Mouse (Mus musculus): ENCODE data around the gene Gnat2. TPM values are rescaled to one million over a fixed set of nuclear protein-coding genes. Genes with fewer than 3 reads are reported as not detected.

Gnat2 gene
- total and polyA plus RNA-seq, 3 experiments, result 0.11 TPM; not detected in 2

DNA sequence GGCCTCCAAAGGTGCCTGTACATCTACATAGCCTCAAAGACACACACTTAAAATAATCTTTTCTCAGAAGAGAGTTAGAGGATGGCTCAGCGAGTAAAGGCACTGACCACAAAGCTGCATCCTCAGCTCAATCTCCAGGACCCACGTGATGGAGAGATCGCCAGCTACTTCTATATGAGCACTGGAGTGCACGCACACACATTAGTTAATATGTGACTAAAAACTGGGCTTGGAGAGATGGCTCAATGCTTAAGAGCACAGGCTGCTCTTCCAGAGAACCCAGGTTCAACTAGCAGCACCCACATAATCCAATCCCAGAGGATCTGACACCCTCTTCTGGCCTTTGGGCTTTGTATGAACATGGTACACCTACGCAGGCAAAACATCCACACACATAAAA is 38.6 kb downstream of the Gnat2 start:
- TF ChIP-seq CTCF (IDR thresholded peaks at IDR 0.05) (no peak), EP300 (IDR thresholded peaks at IDR 0.05; ENCODE audit: insufficient read depth, low read depth, low read length) (no peak)
- 89% methylated on average over 5 of the region's 5 CpGs for WGBS
- Histone ChIP-seq H3K4me1 (ENCODE audit: control insufficient read depth, insufficient read depth, low read length) (peaks cover 14% of the 10 kb centered on the region), H3K4me3 (no peak overlapping the region), H3K79me2 (replicated peaks; ENCODE audit: control insufficient read depth, insufficient read depth, low read length) (peaks cover 14% of the 10 kb centered on the region), H3K36me3 (ENCODE audit: control insufficient read depth, insufficient read depth, low read length) (peaks cover 12% of the 10 kb centered on the region; the same call in 1 of the 2 replicates), H3K27ac (no peak overlapping the region), H3K27me3 (ENCODE audit: control insufficient read depth, insufficient read depth, low read length) (no peaks in the 10 kb centered on the region), H3K9ac (ENCODE audit: low read depth, low read length) (no peak overlapping the region)
- intact Hi-C loops (cut with DNase I), result no loop called here
- no peak for DNase-seq

DNA sequence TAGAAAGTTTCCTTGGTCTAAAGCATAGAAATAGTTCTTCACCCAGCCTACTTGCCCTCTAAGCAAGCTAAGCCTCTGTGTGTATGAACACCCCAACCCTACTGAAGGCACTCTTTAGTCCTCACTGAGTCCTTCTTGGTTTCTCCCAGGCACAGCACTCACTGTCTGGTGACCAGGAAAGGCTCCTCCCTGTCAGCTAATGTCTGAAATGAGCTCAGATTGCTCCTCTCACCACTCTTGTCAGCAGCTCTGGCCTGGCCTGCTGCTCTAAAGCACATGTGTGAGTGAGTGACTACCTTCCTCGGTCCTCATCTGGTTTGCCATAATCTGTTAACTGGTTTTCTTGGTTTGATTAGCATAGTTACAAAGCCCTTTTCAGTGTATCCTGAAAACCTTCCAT is 39.2 kb downstream of the Gnat2 start:
- H3K4me3 ChIP-seq, result no peak overlapping the region
- H3K36me3 ChIP-seq (ENCODE audit: control insufficient read depth, insufficient read depth, low read length), result peaks cover 12% of the 10 kb centered on the region; the same call in 1 of the 2 replicates
- no peak for DNase-seq
- H3K79me2 ChIP-seq (replicated peaks; ENCODE audit: control insufficient read depth, insufficient read depth, low read length), result peaks cover 14% of the 10 kb centered on the region
- WGBS, result 41% methylated on average over 1 of the region's 1 CpGs
- no peak for TF ChIP-seq EP300 (IDR thresholded peaks at IDR 0.05; ENCODE audit: insufficient read depth, low read depth, low read length)
- TF ChIP-seq CTCF (IDR thresholded peaks at IDR 0.05), result no peak
- TF ChIP-seq POLR2A (IDR thresholded peaks at IDR 0.05; ENCODE audit: insufficient read depth, low read depth, low read length), result no peak
- no peak overlapping the region for H3K27ac ChIP-seq
- peaks cover 14% of the 10 kb centered on the region for H3K4me1 ChIP-seq (ENCODE audit: control insufficient read depth, insufficient read depth, low read length)
- no peaks in the 10 kb centered on the region for H3K27me3 ChIP-seq (ENCODE audit: control insufficient read depth, insufficient read depth, low read length)
- intact Hi-C loops (cut with DNase I), result no loop called here
- H3K9ac ChIP-seq (ENCODE audit: low read depth, low read length), result no peak overlapping the region

DNA sequence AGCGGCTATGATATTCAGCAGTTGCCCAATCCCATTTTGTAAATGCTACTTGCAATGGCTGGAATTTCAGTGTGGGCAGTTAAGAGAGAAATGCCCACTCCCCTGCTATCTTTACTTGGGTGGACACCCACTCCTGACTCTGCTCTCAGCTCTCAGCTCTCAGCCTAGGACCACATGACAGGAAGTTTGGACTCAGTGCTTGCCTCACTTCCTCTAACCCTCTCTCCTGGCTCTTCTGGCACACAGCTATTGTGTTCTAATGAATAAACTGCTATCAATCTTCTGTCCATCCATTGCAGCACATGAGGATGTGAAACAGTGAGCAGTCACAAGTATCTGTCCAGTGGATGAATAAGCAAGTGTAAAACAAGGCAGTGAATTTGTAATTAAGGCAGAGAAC is 39.9 kb downstream of the Gnat2 start:
- peaks cover 14% of the 10 kb centered on the region for H3K4me1 ChIP-seq (ENCODE audit: control insufficient read depth, insufficient read depth, low read length)
- TF ChIP-seq POLR2A (IDR thresholded peaks at IDR 0.05; ENCODE audit: insufficient read depth, low read depth, low read length), result no peak
- TF ChIP-seq CTCF (IDR thresholded peaks at IDR 0.05), result no peak
- WGBS, result 93% methylated on average over 1 of the region's 1 CpGs
- intact Hi-C loops (cut with DNase I), result no loop called here
- no peak for DNase-seq
- H3K36me3 ChIP-seq (ENCODE audit: control insufficient read depth, insufficient read depth, low read length), result peaks cover 12% of the 10 kb centered on the region; the same call in 1 of the 2 replicates
- no peaks in the 10 kb centered on the region for H3K27me3 ChIP-seq (ENCODE audit: control insufficient read depth, insufficient read depth, low read length)
- H3K79me2 ChIP-seq (replicated peaks; ENCODE audit: control insufficient read depth, insufficient read depth, low read length), result peaks cover 15% of the 10 kb centered on the region
- no peak overlapping the region for H3K4me3 ChIP-seq
- no peak overlapping the region for H3K9ac ChIP-seq (ENCODE audit: low read depth, low read length)
- H3K27ac ChIP-seq, result no peak overlapping the region

DNA sequence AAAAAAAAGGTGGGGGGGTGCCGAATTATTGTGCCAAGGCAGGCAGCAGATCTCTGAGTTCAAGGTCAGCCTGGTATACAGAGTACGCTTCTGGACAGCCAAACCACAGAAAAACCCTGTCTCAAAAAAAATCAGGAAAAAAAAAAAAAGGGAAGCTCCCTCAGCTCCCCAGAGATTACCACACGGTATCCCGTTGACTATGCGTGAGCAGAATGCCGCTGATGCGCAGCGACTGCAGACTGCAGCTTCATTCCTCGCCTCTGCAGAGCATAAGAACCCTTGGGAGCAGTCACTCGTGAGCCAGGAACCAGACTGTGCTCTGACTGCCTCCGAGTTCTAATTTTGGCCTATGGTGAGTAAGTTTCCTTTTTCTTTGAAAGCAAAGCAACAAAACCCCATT is 42.1 kb downstream of the Gnat2 start:
- 26% methylated on average over 11 of the region's 11 CpGs for WGBS
- H3K36me3 ChIP-seq (ENCODE audit: control insufficient read depth, insufficient read depth, low read length), result peaks cover 12% of the 10 kb centered on the region; the same call in 1 of the 2 replicates
- DNase-seq, result peak in 1 of 2 experiments; percentile 38
- H3K27ac ChIP-seq, result no peak overlapping the region
- H3K9ac ChIP-seq (ENCODE audit: low read depth, low read length), result no peak overlapping the region
- no peaks in the 10 kb centered on the region for H3K27me3 ChIP-seq (ENCODE audit: control insufficient read depth, insufficient read depth, low read length)
- peak; percentile 46; the same call in 1 of the 2 replicates for TF ChIP-seq EP300 (IDR thresholded peaks at IDR 0.05; ENCODE audit: insufficient read depth, low read depth, low read length)
- no peak for TF ChIP-seq CTCF (IDR thresholded peaks at IDR 0.05)
- peaks cover 14% of the 10 kb centered on the region for H3K4me1 ChIP-seq (ENCODE audit: control insufficient read depth, insufficient read depth, low read length)
- no peak overlapping the region for H3K4me3 ChIP-seq
- H3K79me2 ChIP-seq (replicated peaks; ENCODE audit: control insufficient read depth, insufficient read depth, low read length), result peaks cover 19% of the 10 kb centered on the region
- intact Hi-C loops (cut with DNase I), result no loop called here

DNA sequence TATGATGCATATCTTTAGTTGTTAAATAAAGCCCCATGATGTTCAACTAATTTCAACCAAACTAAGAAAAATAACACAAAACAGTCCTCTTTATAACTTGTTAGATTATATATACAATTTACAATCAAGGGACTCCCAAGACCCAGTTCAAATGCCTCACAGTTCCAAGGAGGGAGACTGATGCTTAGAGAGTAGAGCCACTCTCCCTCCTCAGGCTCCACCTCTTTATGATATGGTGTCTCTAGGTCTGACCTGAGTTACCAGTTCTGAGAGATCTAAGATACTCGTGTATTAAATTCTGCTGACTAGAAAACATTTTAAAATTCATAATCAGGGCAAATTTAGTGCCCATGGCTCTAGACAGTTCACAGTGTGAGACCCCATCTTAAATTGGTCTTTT is 46.5 kb downstream of the Gnat2 start:
- WGBS, result 71% methylated on average over 1 of the region's 1 CpGs
- Histone ChIP-seq H3K4me3 (no peak overlapping the region), H3K27me3 (ENCODE audit: control insufficient read depth, insufficient read depth, low read length) (no peaks in the 10 kb centered on the region), H3K9ac (ENCODE audit: low read depth, low read length) (no peak overlapping the region), H3K36me3 (ENCODE audit: control insufficient read depth, insufficient read depth, low read length) (peaks cover 5% of the 10 kb centered on the region; the same call in 1 of the 2 replicates), H3K79me2 (replicated peaks; ENCODE audit: control insufficient read depth, insufficient read depth, low read length) (peaks cover 15% of the 10 kb centered on the region), H3K27ac (no peak overlapping the region), H3K4me1 (ENCODE audit: control insufficient read depth, insufficient read depth, low read length) (peaks cover 6% of the 10 kb centered on the region)
- intact Hi-C loops (cut with DNase I), result no loop called here
- no peak for TF ChIP-seq POLR2A (IDR thresholded peaks at IDR 0.05; ENCODE audit: insufficient read depth, low read depth, low read length)
- DNase-seq, result no peak

DNA sequence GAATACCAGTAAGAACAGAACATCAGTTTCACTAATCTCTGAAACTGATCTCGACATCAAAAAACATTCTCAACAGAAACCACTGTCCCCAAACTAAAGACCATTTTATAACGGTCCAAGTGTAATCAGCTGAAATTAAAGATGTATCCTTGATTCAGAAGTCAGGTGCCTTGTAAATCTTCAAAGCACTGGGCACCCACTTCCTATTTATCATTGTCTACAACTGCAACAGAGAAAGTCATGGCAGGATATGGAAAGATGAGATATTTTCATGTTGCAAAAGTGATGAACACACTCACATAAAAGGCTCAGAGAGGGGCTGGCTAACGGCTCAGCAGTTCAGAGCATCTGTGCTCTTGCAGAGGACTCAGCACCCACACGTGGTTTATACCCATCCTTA is 48.2 kb downstream of the Gnat2 start:
- WGBS, result 64% methylated on average over 4 of the region's 4 CpGs
- H3K4me1 ChIP-seq (ENCODE audit: control insufficient read depth, insufficient read depth, low read length), result peaks cover 4% of the 10 kb centered on the region
- H3K9ac ChIP-seq (ENCODE audit: low read depth, low read length), result no peak overlapping the region
- no peak overlapping the region for H3K4me3 ChIP-seq
- TF ChIP-seq EP300 (IDR thresholded peaks at IDR 0.05; ENCODE audit: insufficient read depth, low read depth, low read length) (no peak), CTCF (IDR thresholded peaks at IDR 0.05) (no peak), POLR2A (IDR thresholded peaks at IDR 0.05; ENCODE audit: insufficient read depth, low read depth, low read length) (no peak)
- H3K27me3 ChIP-seq (ENCODE audit: control insufficient read depth, insufficient read depth, low read length), result no peaks in the 10 kb centered on the region
- H3K79me2 ChIP-seq (replicated peaks; ENCODE audit: control insufficient read depth, insufficient read depth, low read length), result peaks cover 13% of the 10 kb centered on the region
- no peak overlapping the region for H3K27ac ChIP-seq
- intact Hi-C loops (cut with DNase I), result no loop called here
- peaks cover 3% of the 10 kb centered on the region; the same call in 1 of the 2 replicates for H3K36me3 ChIP-seq (ENCODE audit: control insufficient read depth, insufficient read depth, low read length)
- DNase-seq, result no peak

Measured in heart, adult 2 months (tissue).